Mouse (Mus musculus) hindbrain, embryonic 16.5 days (tissue): ENCODE results near the gene Sorcs2. TPM values are rescaled to one million over a fixed set of nuclear protein-coding genes. Genes with fewer than 3 reads are reported as not detected.
A peak's percentile ranks its signal among the peaks of the same experiment; 100 is the strongest.

Source experiments
- ATAC-seq: fragments of 200-750 bp; cut with Nextera tagmentation; 2 replicates; pipeline ENCODE4 v1.8.0; 2017; ENCODE audit warnings: moderate TSS enrichment, moderate library complexity
- H3K27ac ChIP-seq: fragments of 300-500 bp; sonication (generic); 2 replicates; pipeline ENCODE4 v1.5.1; 2014; ENCODE audit warnings: low read depth, mild to moderate bottlenecking, control low read depth, low read length, moderate library complexity
- H3K27me3 ChIP-seq: fragments of 300-500 bp; sonication (generic); replicated peaks from 2 replicates; pipeline ENCODE4 v1.6.1; 2014; ENCODE audit warnings: low read length; ENCODE audit not compliant: control insufficient read depth, insufficient read depth
- H3K36me3 ChIP-seq: fragments of 300-500 bp; sonication (generic); 2 replicates; pipeline ENCODE4 v1.6.1; 2014; ENCODE audit warnings: mild to moderate bottlenecking, low read length, moderate library complexity, mixed read lengths; ENCODE audit not compliant: control insufficient read depth, insufficient read depth
- H3K4me1 ChIP-seq: fragments of 300-500 bp; sonication (generic); 2 replicates; pipeline ENCODE4 v1.6.1; 2014; ENCODE audit warnings: low read depth, low read length; ENCODE audit not compliant: control insufficient read depth, insufficient read depth
- H3K4me2 ChIP-seq: fragments of 300-500 bp; sonication (generic); 2 replicates; pipeline ENCODE4 v1.6.1; 2014; ENCODE audit warnings: mild to moderate bottlenecking, low read length, control low read depth, moderate library complexity
- H3K4me3 ChIP-seq: fragments of 300-500 bp; sonication (generic); 2 replicates; pipeline ENCODE4 v1.5.1; 2014; ENCODE audit warnings: mild to moderate bottlenecking, low read length, control low read depth, moderate library complexity
- H3K9ac ChIP-seq: fragments of 300-500 bp; sonication (generic); 2 replicates; pipeline ENCODE4 v1.6.1; 2014; ENCODE audit warnings: low read depth, mild to moderate bottlenecking, control low read depth, low read length, moderate library complexity
- H3K9me3 ChIP-seq: fragments of 300-500 bp; sonication (generic); 2 replicates; pipeline ENCODE4 v1.6.1; 2014; ENCODE audit warnings: mild to moderate bottlenecking, low read length, moderate library complexity; ENCODE audit not compliant: control insufficient read depth
- WGBS: fragments of 180-500 bp; shearing (Covaris S2); extraction: QIAGEN DNeasy Blood & Tissue Kit; methylation state at CpG from one replicate; pipeline ENCODE4 v1.1.7; 2014; 5-methylcytosine and 5-hydroxymethylcytosine counted together
- polyA plus RNA-seq: library from polyadenylated mRNA; unstranded; fragments of >200 nt; fragmentation: Nextera tagmentation; extraction: Ambion mirVana; gene quantifications from 2 replicates; pipeline ENCODE4 v1.2.1, GENCODE M21; 2015

Sorcs2 gene
- polyA plus RNA-seq = 11.8 and 15.5 TPM in 2 replicates

GRCm38 (mm10) chr5:36397837-36398282 is at the start of gene Sorcs2:
Sorcs2 (minus strand) TSS chr5:36398139.
- H3K9me3 ChIP-seq = no peaks in the 10 kb centered on the region
- no peaks in the 10 kb centered on the region for H3K36me3 ChIP-seq
- peak within 1 kb of the TSS; percentile 95 for H3K9ac ChIP-seq
- H3K4me2 ChIP-seq = peak within 1 kb of the TSS; percentile 99
- no peaks in the 10 kb centered on the region; the same call in 1 of the 2 replicates for H3K27me3 ChIP-seq
- peak; percentile 90 for ATAC-seq
- WGBS = 0% methylated on average over 39 of the region's 45 CpGs
- H3K4me3 ChIP-seq = peak within 1 kb of the TSS; percentile 81
- H3K4me1 ChIP-seq = peaks cover 31% of the 10 kb centered on the region
- H3K27ac ChIP-seq = peak within 1 kb of the TSS; percentile 48; the same call in 1 of the 2 replicates

- 43% methylated on average over 9 of the region's 9 CpGs for WGBS
- H3K36me3 ChIP-seq = no peaks in the 10 kb centered on the region
- H3K27ac ChIP-seq = no peak overlapping the region
These were observed 48.4 kb upstream of the Sorcs2 start for GRCm38 (mm10) chr5:36446166-36446890.

GRCm38 (mm10) chr5:36445028-36445427 is 47.1 kb upstream of the Sorcs2 start:
- no peak; the same call in 1 of the 2 replicates for ATAC-seq
- H3K4me1 ChIP-seq = peaks cover 9% of the 10 kb centered on the region; the same call in 1 of the 2 replicates
- H3K4me3 ChIP-seq = no peak overlapping the region
- H3K36me3 ChIP-seq = no peaks in the 10 kb centered on the region
- H3K9ac ChIP-seq = no peak overlapping the region; the same call in 1 of the 2 replicates
- H3K27ac ChIP-seq = no peak overlapping the region
- no peaks in the 10 kb centered on the region for H3K27me3 ChIP-seq
- no peak overlapping the region for H3K4me2 ChIP-seq
- 29% methylated on average over 8 of the region's 8 CpGs for WGBS
- H3K9me3 ChIP-seq = no peaks in the 10 kb centered on the region

More at GRCm38 (mm10) chr5:36446166-36446890, 48.4 kb upstream of the Sorcs2 start:
- Histone ChIP-seq H3K4me2 (no peak overlapping the region), H3K4me1 (peaks cover 9% of the 10 kb centered on the region; the same call in 1 of the 2 replicates), H3K27me3 (no peaks in the 10 kb centered on the region), H3K9ac (no peak overlapping the region), H3K4me3 (no peak overlapping the region), H3K9me3 (no peaks in the 10 kb centered on the region)
- ATAC-seq = no peak

GRCm38 (mm10) chr5:36444611-36445010 is 46.7 kb upstream of the Sorcs2 start:
- Histone ChIP-seq H3K9ac (no peak overlapping the region), H3K4me3 (no peak overlapping the region), H3K27ac (no peak overlapping the region), H3K4me1 (peaks cover 9% of the 10 kb centered on the region; the same call in 1 of the 2 replicates), H3K27me3 (no peaks in the 10 kb centered on the region), H3K36me3 (no peaks in the 10 kb centered on the region), H3K9me3 (no peaks in the 10 kb centered on the region), H3K4me2 (no peak overlapping the region)
- peak; percentile 53; the same call in 1 of the 2 replicates for ATAC-seq
- 44% methylated on average over 4 of the region's 4 CpGs for WGBS

- Histone ChIP-seq H3K9ac (no peak overlapping the region), H3K4me2 (no peak overlapping the region), H3K36me3 (no peaks in the 10 kb centered on the region), H3K4me1 (peaks cover 6% of the 10 kb centered on the region; the same call in 1 of the 2 replicates), H3K27me3 (no peaks in the 10 kb centered on the region), H3K27ac (no peak overlapping the region), H3K4me3 (no peak overlapping the region), H3K9me3 (no peaks in the 10 kb centered on the region)
- 44% methylated on average over 3 of the region's 3 CpGs for WGBS
- ATAC-seq = no peak
These were observed 42.8 kb upstream of the Sorcs2 start for GRCm38 (mm10) chr5:36440741-36441140.

- Histone ChIP-seq H3K9ac (no peak overlapping the region), H3K4me3 (no peak overlapping the region), H3K27ac (no peak overlapping the region), H3K27me3 (no peaks in the 10 kb centered on the region), H3K4me2 (no peak overlapping the region), H3K9me3 (no peaks in the 10 kb centered on the region), H3K36me3 (no peaks in the 10 kb centered on the region), H3K4me1 (no peaks in the 10 kb centered on the region; the same call in 1 of the 2 replicates)
- 81% methylated on average over 4 of the region's 4 CpGs for WGBS
- no peak for ATAC-seq
These were observed 38.9 kb upstream of the Sorcs2 start for GRCm38 (mm10) chr5:36436858-36437257.

GRCm38 (mm10) chr5:36434398-36434967 is 36.5 kb upstream of the Sorcs2 start:
- Histone ChIP-seq H3K9ac (no peak overlapping the region), H3K9me3 (no peaks in the 10 kb centered on the region), H3K36me3 (no peaks in the 10 kb centered on the region), H3K4me2 (no peak overlapping the region), H3K4me3 (no peak overlapping the region), H3K27ac (no peak overlapping the region), H3K4me1 (no peaks in the 10 kb centered on the region), H3K27me3 (no peaks in the 10 kb centered on the region)
- peak; percentile 63 for ATAC-seq
- WGBS = 42% methylated on average over 9 of the region's 9 CpGs

GRCm38 (mm10) chr5:36431711-36432110 is 33.8 kb upstream of the Sorcs2 start:
- no peaks in the 10 kb centered on the region for H3K9me3 ChIP-seq
- no peak overlapping the region for H3K4me2 ChIP-seq
- peaks cover 5% of the 10 kb centered on the region; the same call in 1 of the 2 replicates for H3K4me1 ChIP-seq
- H3K9ac ChIP-seq = no peak overlapping the region
- no peaks in the 10 kb centered on the region for H3K27me3 ChIP-seq
- ATAC-seq = no peak
- no peak overlapping the region for H3K4me3 ChIP-seq
- 53% methylated on average over 2 of the region's 2 CpGs for WGBS
- H3K27ac ChIP-seq = no peak overlapping the region
- no peaks in the 10 kb centered on the region for H3K36me3 ChIP-seq

GRCm38 (mm10) chr5:36429551-36429950 is 31.6 kb upstream of the Sorcs2 start:
- ATAC-seq = no peak
- Histone ChIP-seq H3K4me1 (peaks cover 5% of the 10 kb centered on the region; the same call in 1 of the 2 replicates), H3K9me3 (no peaks in the 10 kb centered on the region), H3K4me2 (no peak overlapping the region), H3K36me3 (no peaks in the 10 kb centered on the region), H3K27me3 (no peaks in the 10 kb centered on the region), H3K4me3 (no peak overlapping the region), H3K27ac (no peak overlapping the region), H3K9ac (no peak overlapping the region)
- 77% methylated on average over 3 of the region's 3 CpGs for WGBS
